Mouse (Mus musculus) mature B cell (primary cell): ENCODE results near the gene Slc26a10.
"Not testable (repeated sequence)": the region's sequence is repeated elsewhere in the genome, so short reads cannot be mapped to it uniquely, and the experiment has no call there.

ENCODE experiments used
- in situ Hi-C: fragments of 300-500 bp; cut with MboI; formaldehyde crosslinking; loops from 2 replicates; pipeline ENCODE4 v1.14.3; 2019

Gene Slc26a10

DNA sequence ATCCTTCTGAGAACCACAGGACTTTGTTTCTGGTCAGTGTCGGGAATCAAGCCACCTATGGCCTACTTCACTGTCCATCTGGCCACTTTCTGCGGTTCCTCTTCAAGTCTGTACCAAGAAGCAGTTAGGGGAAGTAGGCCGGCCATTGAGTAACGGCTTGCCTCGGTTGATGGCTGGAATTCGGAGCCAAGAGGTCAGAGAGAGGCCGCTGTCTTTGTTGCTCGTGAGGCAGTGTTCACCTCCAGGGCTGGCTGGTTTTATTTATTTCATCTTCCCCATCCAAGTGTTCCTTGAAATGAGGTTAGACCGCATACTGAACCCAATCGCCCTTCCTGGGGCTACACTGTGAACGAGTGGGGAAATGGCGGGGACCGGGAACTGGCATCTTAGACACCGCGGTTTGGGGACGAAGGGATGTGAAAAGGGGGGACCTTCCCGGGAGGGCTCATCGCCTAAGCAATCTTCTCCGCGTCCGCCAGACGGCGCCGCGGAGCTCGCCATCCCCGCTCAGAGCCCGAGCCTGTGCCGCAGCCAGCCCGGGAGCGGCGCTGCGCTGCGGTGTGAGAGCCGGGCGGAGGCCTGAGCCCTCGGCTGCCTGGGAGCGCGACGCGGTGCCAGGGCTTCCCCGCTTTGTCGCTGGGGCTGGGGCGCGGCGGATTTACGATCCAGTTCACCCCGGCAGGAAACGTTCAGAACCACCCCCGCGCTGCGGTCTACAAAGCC is 15.7 kb downstream of the Slc26a10 start, which contains the start of gene B4galnt1:
TSS of gene B4galnt1 (plus strand) at position 595 of the 723 bp plus-strand sequence.
- in situ Hi-C loops = no loop called here

DNA sequence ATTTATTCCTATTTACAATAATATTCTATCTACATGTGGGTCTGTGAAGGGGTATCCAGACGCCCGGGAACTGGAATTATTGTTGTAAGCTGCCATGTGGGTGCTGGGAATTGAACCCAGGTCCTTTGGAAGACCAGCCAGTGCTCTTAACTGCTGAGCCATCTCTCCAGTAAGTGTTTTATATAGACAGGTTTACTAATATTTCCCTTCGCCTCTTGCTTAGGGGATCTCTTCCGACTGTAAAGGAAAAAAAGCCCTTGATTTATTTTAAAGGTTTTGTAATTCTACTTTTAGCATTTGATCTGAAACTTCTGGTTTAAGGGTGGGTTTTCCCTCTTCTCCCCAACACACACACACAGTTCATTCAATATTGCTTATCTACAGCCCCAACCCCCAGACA is 16.3 kb downstream of the Slc26a10 start:
- in situ Hi-C loops = no loop called here

DNA sequence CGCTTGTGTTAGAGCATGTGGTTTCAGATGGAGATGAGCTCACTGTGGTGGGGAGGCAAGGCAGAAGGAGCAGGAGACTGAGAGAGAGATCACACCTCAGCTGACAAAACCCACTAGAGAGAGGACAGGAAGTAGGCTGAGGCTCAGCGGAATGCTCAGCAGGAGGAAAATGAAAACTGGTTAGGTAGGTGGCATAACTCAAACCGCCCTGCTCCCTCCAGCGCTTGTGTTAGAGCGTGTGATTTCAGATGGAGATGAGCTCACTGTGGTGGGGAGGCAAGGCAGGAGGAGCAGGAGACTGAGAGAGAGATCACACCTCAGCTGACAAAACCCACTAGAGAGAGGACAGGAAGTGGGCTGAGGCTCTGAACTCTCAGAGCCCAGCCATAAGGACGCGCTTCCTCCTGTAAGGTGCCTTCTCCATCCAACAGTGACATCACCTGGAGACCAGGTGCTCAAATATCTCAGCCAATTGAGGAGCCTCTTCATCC is 17.6 kb downstream of the Slc26a10 start:
- in situ Hi-C loops = not testable (repeated sequence)

DNA sequence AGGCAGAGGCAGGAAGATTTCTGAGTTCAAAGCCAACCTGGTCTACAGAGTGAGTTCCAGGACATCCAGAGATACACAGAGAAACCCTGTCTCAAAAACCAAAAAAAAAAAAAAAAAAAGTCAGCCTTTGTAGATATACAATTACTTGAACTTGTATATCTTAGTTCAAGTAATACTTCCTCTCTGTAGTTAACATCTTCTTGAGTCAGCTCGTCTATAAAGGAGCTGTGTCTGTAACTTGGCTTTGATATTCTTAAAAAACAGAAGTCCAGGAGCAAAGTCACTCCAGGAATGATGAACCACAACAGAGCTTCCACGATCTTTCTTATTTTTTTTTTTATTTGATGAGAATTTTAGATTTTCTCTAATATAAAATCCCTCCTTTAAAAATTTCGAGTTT is 19.7 kb downstream of the Slc26a10 start:
- in situ Hi-C loops = no loop called here

DNA sequence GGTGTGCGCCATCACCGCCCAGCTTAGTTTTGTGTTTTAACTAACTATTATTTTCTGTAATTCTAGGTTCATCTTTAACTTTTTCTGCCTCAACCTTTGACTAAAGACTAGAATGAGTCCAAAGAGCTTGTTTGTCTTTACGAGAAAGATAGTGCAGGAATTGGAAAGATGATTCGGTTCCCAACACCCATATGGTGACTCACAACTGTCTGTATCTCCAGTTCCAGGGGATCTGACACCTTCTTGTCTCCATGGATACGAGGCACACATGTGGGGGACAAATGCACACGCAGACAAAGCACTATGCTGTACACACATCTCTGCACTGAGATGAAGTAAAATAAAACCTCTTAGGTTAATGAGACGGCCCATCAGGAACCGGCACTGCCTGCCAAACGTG is 20.4 kb downstream of the Slc26a10 start:
- in situ Hi-C loops = no loop called here

DNA sequence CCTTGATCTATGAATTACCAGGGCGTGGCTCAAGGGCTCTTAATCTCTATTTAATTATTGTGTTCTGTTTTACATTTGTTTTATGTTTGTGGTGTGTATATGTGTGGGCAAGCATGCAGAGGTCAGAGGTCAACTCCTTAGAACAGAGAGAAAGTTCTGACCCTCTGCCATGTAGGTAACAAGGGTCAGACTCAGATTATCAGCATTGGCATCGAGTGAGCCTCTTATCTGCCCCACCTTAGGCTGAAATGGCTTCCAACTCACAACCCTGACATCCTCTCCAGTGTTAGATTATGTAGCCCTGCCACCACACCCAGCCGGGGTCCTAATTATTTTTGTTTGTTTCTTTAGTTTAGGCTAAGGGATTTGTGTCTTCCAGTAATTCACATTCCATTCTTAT is 22.0 kb downstream of the Slc26a10 start:
- in situ Hi-C loops = no loop called here

DNA sequence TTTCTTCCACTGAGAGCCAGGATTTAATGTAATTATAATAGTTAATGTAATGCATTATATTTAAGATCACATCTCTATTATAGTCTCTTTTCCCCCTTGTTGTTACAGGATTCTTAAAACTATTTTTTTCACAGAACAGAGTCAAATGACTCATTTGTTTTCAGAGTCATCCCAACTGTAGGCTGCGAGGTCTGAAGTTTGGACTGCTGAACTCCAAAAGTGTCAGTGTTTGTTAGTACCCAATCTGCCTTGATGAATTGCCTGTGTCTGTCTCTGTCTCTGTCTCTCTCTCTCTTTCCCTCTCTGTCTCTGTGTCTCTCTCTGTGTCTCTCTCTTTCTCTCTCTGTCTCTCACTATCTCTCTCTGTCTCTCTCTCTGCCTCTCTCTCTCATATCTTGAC is 23.9 kb downstream of the Slc26a10 start:
- in situ Hi-C loops = no loop called here

DNA sequence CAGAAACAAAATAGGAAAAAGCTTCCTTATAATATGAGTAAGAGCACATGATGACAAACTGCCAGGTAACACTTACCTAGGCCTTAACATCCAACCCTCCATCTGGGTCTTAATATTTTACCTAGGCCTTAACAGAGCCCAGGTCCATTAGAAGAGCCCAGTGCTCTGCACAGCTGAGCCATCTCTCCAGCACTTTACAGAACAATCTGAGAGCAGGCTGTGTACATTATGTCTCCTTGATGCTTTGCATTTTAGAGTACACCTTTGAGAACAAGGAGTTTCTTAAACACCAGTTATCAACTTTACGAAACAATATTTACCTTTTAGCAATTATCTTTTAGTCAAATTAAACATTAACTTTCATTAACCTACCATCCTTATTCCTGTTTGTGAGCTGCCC is 24.4 kb downstream of the Slc26a10 start:
- in situ Hi-C loops = no loop called here

DNA sequence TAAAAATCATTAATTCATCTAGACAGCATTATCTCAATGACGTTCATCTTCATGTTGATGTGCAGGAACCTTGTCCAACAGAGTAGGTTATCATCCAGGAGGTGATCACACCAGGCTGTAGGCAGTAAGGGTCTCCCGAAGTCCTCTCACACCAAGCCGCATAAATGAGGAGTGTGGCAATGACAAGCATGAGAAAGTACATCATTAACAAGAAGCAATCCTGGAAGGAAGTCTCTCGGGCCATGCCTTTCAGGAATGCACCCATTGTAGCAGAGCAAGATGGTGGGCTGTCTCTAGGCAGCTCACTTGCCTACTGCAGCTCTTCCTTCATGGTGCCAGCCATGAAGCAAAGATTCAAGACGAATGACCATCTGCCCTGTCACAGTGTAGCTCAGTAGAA is 25.8 kb downstream of the Slc26a10 start:
- in situ Hi-C loops = no loop called here

DNA sequence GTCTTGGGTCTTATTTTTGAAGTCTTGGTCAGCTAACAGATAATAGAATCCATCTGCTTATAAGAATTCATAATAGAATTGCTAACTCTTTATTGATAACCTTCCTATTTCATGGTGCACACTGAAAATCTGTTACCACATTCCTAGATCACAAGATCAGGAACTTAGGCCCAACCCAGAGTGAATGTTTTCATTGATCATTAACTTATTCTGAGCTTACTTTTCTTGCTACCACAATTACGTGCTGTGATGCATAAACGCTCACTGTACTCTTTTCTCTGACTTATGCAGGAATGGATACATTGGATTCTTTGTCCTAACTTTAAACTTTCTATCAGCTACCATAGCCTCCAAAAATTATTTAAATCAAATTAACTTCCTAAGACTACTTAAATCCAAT is 26.2 kb downstream of the Slc26a10 start:
- in situ Hi-C loops = no loop called here

DNA sequence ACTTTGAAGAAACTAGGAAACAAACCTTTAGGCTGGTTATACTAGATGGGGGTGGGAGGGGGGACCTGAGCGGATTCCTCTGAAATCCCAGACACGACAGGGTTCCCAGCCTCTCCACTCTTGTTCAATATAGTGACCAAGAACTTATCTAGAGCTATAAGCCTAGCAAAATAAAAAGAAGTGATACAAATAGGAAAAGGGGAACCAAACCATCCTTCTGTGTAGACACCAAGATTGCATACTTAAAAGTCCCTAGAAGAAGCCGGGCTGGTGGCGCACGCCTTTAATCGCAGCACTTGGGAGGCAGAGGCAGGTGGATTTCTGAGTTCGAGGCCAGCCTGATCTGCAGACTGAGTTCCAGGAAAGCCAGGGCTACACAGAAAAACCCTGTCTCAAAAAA is 27.1 kb downstream of the Slc26a10 start:
- in situ Hi-C loops = no loop called here

DNA sequence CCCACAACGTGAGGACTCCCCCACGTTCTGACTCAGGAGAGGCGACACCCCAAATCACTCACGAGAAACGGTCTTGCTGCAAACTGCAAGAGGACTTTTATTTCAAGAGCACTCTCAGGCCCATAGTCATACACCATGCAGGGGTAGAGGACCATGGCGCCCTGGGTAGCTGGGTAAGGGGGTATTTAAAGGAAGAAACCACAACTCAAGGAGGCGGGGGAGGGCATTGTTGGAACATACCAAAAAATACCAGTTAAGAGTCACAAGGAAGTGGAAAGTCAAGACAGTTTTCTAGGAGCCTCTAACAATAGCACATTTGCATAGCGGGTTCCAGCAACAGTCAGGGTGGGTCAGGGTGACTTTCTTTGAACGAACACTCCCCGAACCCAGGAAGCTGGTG is 27.9 kb downstream of the Slc26a10 start:
- in situ Hi-C loops = not testable (repeated sequence)

DNA sequence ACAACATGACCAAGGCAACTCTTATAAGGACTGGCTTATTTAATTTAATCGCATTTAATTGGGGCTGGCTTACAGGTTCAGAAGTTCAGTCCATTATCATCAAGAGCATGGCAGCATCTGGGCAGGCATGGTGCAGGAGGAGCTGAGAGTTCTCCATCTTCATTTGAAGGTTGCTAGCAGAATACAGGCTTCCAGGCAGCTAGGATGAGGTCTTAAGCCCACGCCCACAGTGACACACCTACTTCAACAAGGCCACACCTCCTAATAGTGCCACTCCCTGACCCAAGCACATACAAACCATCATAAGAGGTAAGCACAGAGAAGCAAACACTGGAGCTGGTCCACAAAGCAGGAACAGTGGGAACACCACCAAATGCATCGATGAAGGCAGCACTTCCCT is 29.2 kb downstream of the Slc26a10 start:
- in situ Hi-C loops = not testable (repeated sequence)

DNA sequence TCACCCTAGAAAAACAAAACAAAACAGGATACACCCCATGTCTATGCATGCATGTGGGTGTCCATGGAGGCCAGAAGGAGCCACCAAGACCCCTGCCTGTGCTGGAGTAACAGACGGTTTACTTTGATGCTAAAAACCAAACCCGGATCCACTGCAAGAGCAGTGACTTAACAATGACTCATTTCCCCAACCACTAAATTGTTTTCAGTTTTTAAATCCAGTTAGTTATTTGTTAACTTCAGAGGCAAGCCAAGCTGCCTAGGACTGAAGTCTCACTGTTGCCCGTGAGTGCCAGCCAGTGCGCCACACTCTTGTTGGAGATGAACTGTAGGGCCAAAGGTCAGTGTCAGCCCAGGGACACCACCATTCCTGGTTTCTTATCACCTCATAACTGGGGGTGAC is 30.0 kb downstream of the Slc26a10 start:
- in situ Hi-C loops = no loop called here

DNA sequence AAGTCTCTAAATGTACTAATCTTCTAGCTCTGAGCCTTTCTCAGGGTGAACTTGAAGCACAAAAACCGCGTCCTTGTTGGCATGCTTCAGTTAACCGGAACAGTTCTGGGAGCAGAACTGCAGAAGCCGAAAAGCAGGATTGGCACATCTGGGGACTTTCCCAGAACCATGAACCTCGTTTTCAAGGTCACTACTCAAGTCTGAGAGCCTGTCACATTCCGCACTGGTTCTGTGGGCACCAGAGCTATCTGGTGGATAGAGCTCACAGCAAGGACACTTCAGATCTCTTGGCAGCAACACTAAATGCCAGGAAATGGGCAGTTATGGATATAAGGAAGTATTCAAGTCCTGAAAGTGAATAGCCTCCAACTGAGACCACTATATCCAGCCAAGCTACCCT is 33.3 kb downstream of the Slc26a10 start:
- in situ Hi-C loops = no loop called here

DNA sequence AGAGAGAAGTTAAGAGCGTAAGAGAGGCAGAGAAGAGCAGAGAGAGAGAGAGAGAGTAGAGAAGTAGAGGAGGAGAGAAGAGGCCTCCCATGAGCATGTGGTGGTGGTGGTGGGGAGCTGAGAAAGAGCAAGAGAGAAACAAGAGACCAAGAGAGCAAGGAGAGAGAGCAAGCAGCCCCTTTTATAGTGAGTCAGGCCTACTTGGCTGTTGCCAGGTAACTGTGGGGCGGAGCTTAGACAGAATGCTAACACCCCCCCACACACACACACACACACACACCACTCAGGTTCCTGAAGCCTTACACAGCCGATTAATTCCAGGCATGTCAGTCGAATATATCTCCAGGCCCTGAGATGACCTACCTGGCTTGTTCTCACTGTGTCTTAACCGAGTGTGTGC is 35.1 kb downstream of the Slc26a10 start:
- in situ Hi-C loops = no loop called here

DNA sequence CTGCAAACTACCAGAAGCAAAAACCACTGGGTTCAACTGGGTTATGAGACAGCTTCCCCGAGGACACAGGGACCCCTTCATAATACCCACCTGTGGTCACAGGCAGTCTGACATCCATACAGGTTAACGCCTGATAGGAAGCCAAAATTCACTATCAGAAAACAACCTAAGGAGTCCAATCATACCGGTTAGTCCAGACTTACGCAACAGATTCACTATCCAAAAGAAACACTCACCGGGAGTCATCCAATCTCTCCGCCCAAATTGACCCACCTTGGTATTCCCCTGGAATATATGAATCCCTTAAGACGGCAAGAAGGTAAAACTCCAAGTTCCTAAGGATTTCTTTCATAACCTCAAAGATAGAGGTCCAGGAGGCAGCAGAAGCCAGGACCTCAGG is 35.9 kb downstream of the Slc26a10 start:
- in situ Hi-C loops = no loop called here

DNA sequence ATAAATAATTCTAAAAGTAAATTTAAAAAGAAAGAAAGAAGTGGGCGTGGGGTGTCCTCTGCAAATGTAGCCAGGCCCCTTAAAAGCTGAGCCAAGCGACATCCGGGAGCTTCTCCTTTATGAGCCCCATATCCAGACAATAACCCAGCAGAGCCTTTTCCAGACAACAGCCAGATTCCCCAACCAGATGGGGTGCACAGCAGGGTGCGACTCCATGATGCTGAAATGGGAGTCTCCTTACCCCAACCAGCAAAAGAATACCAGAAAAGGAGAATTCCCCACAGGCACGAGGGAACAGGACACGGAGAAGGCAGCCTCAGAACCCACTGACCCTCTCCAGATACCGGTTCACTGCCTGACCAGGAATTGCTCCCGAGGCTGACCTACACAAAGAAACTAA is 37.2 kb downstream of the Slc26a10 start:
- in situ Hi-C loops = no loop called here

DNA sequence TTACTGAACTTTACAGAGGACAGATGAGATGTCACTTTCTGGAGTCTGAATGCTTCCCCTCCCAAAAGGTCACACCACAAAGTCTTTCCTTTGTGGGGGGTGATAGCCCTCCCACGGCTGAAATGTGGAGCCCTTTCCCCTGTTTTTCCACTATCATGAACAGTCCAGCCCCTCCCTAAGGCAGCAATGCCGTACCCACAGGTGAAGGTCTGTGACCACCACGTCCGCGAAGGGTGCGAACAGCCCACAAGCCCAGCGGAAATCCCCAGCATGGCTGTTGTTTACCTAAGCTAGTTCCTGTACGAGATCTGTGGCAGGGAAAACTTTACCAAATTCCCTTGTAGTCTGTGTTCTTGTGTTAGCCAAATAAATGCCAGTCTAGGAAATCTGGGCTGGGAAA is 38.9 kb downstream of the Slc26a10 start:
- in situ Hi-C loops = no loop called here

DNA sequence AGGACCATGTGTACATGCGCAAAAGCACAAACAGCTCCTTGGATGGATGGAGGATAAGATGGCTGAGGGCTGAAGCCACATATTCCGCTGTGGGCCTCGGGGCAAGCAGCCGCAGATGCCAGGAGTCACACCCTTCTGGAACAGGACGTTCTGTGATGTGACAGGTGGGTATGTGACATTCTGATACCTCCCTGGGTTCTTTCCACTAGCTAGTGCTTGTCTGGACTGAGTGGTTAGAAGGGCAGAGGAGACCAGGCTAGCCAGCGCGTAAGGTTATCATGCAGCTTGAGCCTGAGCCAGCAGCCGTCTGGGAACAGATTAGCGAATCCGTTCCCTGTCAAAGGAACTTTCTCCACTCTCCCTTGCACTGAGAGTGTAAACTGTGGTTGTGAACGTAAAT is 39.5 kb downstream of the Slc26a10 start:
- in situ Hi-C loops = no loop called here

DNA sequence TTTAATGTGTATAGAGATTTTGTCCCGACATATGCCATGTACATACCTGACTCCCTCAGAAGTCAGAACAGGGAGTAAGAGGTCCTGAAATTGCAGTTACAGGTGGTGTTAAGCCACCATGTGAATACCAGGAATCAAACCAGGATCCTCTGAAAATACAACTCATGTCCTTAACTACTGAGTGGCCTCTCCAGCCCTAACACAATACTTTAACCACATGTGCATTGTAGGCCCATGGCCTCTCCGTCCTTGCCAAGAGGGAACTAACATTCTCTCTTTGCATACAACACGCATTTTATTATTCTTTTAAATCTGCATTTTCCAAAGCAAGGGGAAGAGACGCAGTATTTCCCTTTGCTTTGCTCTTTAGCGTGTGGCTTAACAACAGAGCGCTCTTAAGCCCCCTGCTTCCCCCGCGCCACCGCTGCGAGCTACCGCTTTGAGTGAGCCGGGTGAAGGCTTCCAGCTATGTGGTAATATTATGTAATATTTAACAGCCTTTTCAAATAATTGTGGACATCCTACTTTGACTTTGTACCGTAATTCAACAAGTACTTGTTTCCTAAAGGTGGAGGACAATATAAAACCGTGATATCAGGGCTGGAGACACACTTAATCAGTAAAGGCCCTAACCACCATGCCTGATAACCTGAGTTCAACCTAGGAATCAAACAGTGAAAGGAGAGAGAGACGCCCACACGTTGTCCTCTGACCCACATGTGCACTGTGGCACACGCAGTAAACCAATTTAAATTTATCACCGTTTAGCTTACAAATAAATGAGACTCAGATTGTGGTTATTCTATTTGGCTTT is 41.9 kb downstream of the Slc26a10 start:
- in situ Hi-C loops = no loop called here

DNA sequence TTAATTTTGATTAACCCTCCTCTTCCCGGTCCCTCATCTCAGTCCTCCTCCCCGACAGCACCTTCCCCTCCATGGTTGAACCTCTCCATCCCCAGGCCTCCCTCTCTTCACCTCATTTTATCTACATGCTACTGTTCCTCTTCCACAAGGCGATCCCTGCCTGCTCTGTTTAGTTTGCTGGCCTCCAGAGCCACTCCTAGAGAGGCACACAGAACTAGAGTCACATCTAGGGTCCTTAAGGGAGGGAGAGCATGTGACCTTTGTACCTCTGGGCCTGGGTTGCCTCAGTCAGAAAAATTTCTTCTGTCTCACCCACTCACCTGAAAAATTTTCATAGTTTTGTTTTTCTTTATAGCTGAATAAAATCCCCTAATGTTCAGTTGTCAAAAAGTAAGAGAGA is 42.5 kb downstream of the Slc26a10 start:
- in situ Hi-C loops = no loop called here

DNA sequence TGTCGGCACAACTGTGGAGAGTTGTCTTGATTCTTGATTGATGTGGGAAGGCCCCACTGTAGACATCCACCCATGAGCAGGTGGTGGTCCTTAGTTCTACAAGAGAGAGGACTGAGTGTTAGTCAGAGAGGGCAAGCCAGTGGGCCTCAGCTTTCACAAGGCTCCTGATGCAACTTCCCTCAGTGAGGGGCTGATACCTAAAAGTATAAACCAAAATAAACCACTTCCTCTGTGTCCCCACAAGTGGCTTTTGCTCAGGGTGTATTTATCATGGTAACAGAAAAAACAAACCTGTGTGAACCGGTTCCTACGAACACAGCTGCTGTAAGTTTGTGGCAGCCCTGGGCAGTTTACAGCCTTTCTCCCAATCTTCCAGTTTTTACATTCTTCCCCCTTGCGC is 43.9 kb downstream of the Slc26a10 start:
- in situ Hi-C loops = no loop called here
